ENCODE assay signal across 8 mouse cellular contexts in the genomic region with DNA sequence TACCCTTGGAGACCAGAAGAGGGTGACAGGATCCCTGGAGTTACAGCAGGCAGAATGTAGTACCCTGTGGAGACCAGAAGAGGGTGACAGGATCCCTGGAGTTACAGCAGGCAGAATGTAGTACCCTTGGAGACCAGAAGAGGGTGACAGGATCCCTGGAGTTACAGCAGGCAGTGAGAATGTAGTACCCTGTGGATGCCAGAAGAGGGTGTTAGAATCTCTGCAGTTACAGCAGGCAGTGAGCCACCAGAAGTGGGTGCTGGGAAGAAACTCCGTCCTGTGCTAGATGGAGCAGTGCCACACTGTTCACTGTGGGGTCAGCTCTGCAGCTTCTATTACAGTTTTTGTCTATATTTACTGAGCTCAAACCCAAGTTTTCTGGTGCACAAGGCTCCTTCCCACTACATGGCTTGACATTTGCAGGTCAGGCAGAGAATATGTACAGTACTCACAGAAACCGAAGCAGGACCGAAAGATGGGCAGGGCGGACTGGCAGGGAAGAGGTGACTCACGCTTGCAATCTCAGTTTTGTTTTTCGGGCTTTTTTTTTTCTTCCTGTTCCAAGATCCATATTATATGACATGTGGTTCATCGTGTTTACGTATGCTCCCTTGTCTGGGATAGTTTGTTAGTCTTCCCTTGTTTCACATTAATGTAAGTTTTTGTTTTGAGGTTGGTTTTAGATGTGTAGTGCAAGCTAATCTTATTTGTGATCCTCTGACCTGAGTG. TPM values are rescaled to one million over a fixed set of nuclear protein-coding genes. Genes with fewer than 3 reads are reported as not detected.
DNase-seq lines count a peak whose midpoint lies in the region; ATAC-seq and TF ChIP-seq lines count a peak whose summit lies in the region.
"Had no signal": no experiment of that assay in that cellular context is flagged by ENCODE, and none has a peak within 500 bp of the region (broad histone marks: within the 10 kb centered on the region; RNA-seq: fewer than 3 reads in every experiment).

No protein-coding gene starts in this region.

- no peak for TF ChIP-seq POLR2A in MEL (IDR thresholded peaks at IDR 0.05; ENCODE audit: control insufficient read depth in 1 of 2, insufficient read depth in 1 of 2, low read depth in 1 of 2, low read length in 2 of 2, poor library complexity in 1 of 2)
- no peak for TF ChIP-seq POLR2A in bone marrow macrophage, adult 2 months (IDR thresholded peaks at IDR 0.05; ENCODE audit: borderline replicate concordance, low read depth, low read length)

- peak; percentile 50 to 100 (median 93) for TF ChIP-seq CTCF in MEL (IDR thresholded peaks at IDR 0.05 in 2 of 3, conservative IDR thresholded peaks at IDR 0.05 in 1 of 3; ENCODE audit: control insufficient read depth in 1 of 3, insufficient read depth in 1 of 3, low read depth in 2 of 3, low read length in 3 of 3, poor library complexity in 1 of 3, severe bottlenecking in 1 of 3)
- TF ChIP-seq CTCF in bone marrow macrophage, adult 2 months (IDR thresholded peaks at IDR 0.05; ENCODE audit: low read depth, low read length), result peak; percentile 90

- peak overlapping the region; percentile 29; the same call in 1 of the 2 replicates for H3K4me2 ChIP-seq in heart, embryonic 15.5 days

- peaks cover 3% of the 10 kb centered on the region; the same call in 1 of the 2 replicates for H3K79me2 ChIP-seq in MEL (ENCODE audit: control insufficient read depth, insufficient read depth, low read length, poor library complexity)
- H3K79me2 ChIP-seq in macrophage (ENCODE audit: inconsistent target), result peaks cover 9% of the 10 kb centered on the region; the same call in 1 of the 2 replicates

- 74% methylated on average over 8 of the region's 8 CpGs for WGBS in heart, embryonic 15.5 days
- 48% methylated on average over 8 of the region's 8 CpGs for WGBS in macrophage (ENCODE audit: missing documents)

- H3K27me3 ChIP-seq in MEL (ENCODE audit: control insufficient read depth in 1 of 2, insufficient read depth in 2 of 2, low read length in 2 of 2), result no peaks in the 10 kb centered on the region
- no peaks in the 10 kb centered on the region for H3K27me3 ChIP-seq in heart, embryonic 15.5 days

- peak; percentile 87 for DNase-seq in MEL (ENCODE audit: low read depth, low spot score)
- peak; percentile 92 for DNase-seq in layer of hippocampus, postnatal 10 days (ENCODE audit: low spot score in 2 of 2)
- peak; percentile 91 to 93 for DNase-seq in right cerebral cortex, postnatal 10 days (ENCODE audit: low spot score in 2 of 2)

- peaks cover 3 to 10% of the 10 kb centered on the region in 2 experiments for H3K4me1 ChIP-seq in MEL (ENCODE audit: control insufficient read depth in 1 of 2, insufficient read depth in 2 of 2, low read length in 2 of 2)
- peaks cover 2% of the 10 kb centered on the region; the same call in 1 of the 2 replicates for H3K4me1 ChIP-seq in bone marrow macrophage, adult 2 months (ENCODE audit: control insufficient read depth, insufficient read depth, low read length)
- peaks cover 20% of the 10 kb centered on the region for H3K4me1 ChIP-seq in heart, embryonic 15.5 days (replicated peaks)

- H3K9ac ChIP-seq in MEL (ENCODE audit: control insufficient read depth, low read depth, low read length, poor library complexity, severe bottlenecking), result no peak overlapping the region
- no peak overlapping the region for H3K9ac ChIP-seq in heart, embryonic 15.5 days
- H3K9ac ChIP-seq: neural tube, embryonic 13.5 days had no signal

- H3K36me3 ChIP-seq in MEL (ENCODE audit: control insufficient read depth in 1 of 2, insufficient read depth in 2 of 2, low read length in 2 of 2) (peaks cover 0 to 6% of the 10 kb centered on the region in 2 experiments; a peak in 2 of 4 replicates), macrophage (ENCODE audit: inconsistent target) (no peaks in the 10 kb centered on the region)
- H3K36me3 ChIP-seq in heart, embryonic 15.5 days, result no peaks in the 10 kb centered on the region
- H3K36me3 ChIP-seq: neural tube, embryonic 13.5 days had no signal

- no peaks in the 10 kb centered on the region for H3K9me3 ChIP-seq in MEL (replicated peaks; ENCODE audit: insufficient read depth, low read length)
- no peaks in the 10 kb centered on the region for H3K9me3 ChIP-seq in heart, embryonic 15.5 days (replicated peaks)
- H3K9me3 ChIP-seq: neural tube, embryonic 13.5 days had no signal

- H3K4me3 ChIP-seq in MEL (ENCODE audit: control insufficient read depth in 1 of 2, insufficient read depth in 1 of 2, low read depth in 2 of 2, low read length in 2 of 2), result peak overlapping the region in 1 of 2 experiments; percentile 5; a peak in 1 of 4 replicates
- peak overlapping the region; percentile 42 for H3K4me3 ChIP-seq in bone marrow macrophage, adult 2 months (ENCODE audit: insufficient read depth, low read length)
- H3K4me3 ChIP-seq in heart, embryonic 15.5 days, result no peak overlapping the region
- H3K4me3 ChIP-seq in macrophage (ENCODE audit: inconsistent target), result no peak overlapping the region; the same call in 1 of the 2 replicates
- H3K4me3 ChIP-seq: neural tube, embryonic 13.5 days had no signal

- peak; percentile 76 for ATAC-seq in erythroblast, adult 5-6 weeks (replicated peaks; ENCODE audit: low FRiP score, poor library complexity, severe bottlenecking)
- ATAC-seq in heart, embryonic 15.5 days (replicated peaks; ENCODE audit: insufficient number of reproducible peaks, insufficient read depth, low FRiP score, low read depth), result no peak; the same call in 1 of the 2 replicates

- TF ChIP-seq RAD21 in MEL (IDR thresholded peaks at IDR 0.05; ENCODE audit: low read depth, low read length), result peak; percentile 51

- H3K27ac ChIP-seq in MEL (ENCODE audit: control insufficient read depth, low read depth, low read length) (no peak overlapping the region), macrophage (peak overlapping the region; percentile 43)
- H3K27ac ChIP-seq in bone marrow macrophage, adult 2 months (ENCODE audit: insufficient read depth, low read depth, low read length), result peak overlapping the region; percentile 52
- H3K27ac ChIP-seq in heart, embryonic 15.5 days, result peak overlapping the region; percentile 62
- H3K27ac ChIP-seq: neural tube, embryonic 13.5 days had no signal

- peak in 1 of 2 experiments; percentile 78; a peak in 2 of 4 replicates for TF ChIP-seq EP300 in MEL (IDR thresholded peaks at IDR 0.05; ENCODE audit: low read depth in 1 of 2, low read length in 2 of 2)

RNA-seq across cellular contexts. Expression of a gene that starts 6.6 kb away (rescaled TPM):
- total RNA-seq in MEL (2012; rRNA removed), result 29.1 and 36.1 TPM in 2 replicates
- polyA plus RNA-seq in MEL (2012; ENCODE audit: insufficient read depth in 1 of 2, insufficient read length in 2 of 2, low read depth in 1 of 2, low replicate concordance in 2 of 2, missing spikeins in 1 of 2), result 10 to 100 TPM in 1 of 2 experiments, not detected in 1; 37.1 TPM
- polyA plus RNA-seq in bone marrow macrophage, adult 2 months (2012; ENCODE audit: insufficient read depth, insufficient read length, missing spikeins), result 21.4 and 25.4 TPM in 2 replicates
- 0.96 TPM in 1 of 2 replicates, not detected in the other for total RNA-seq in erythroblast, adult 5-6 weeks (2015; ENCODE audit: low replicate concordance)
- 0.60 TPM in 1 of 2 replicates, not detected in the other for total RNA-seq in erythroblast, adult 5-6 weeks (2017; ENCODE audit: low replicate concordance)
- 10.9 and 14.9 TPM in 2 replicates for polyA plus RNA-seq in heart, embryonic 15.5 days (2015; fragmentation: Nextera tagmentation; extraction: Ambion mirVana)
- 10 to 100 TPM; 32.3 to 36.2 TPM for total RNA-seq in layer of hippocampus, postnatal 10 days (2021)
- total RNA-seq in macrophage (2018; cell fraction: chromatin; rRNA removed), result 10 to 100 TPM in 25 of 26 experiments, 1 to 10 TPM in 1; 7.8 to 78.4 (median 39.8) TPM
- total RNA-seq in macrophage (2018; cell fraction: cytosol; rRNA removed), result 10 to 100 TPM in 25 of 26 experiments, 1 to 10 TPM in 1; 7.3 to 47.6 (median 21.3) TPM
- total RNA-seq in macrophage (2018; cell fraction: nucleus; rRNA removed), result 10 to 100 TPM; 20.0 to 60.7 (median 31.8) TPM
- 28.7 to 37.7 TPM (median 31.1 TPM) in 3 replicates for polyA plus RNA-seq in macrophage (2018)

RNA-seq across cellular contexts. Expression of a gene that starts 8.3 kb away (rescaled TPM):
- total RNA-seq in MEL (2012; rRNA removed), result 11.8 and 12.1 TPM in 2 replicates
- polyA plus RNA-seq in MEL (2012; ENCODE audit: insufficient read depth in 1 of 2, insufficient read length in 2 of 2, low read depth in 1 of 2, low replicate concordance in 2 of 2, missing spikeins in 1 of 2), result 10 to 100 TPM in 1 of 2 experiments, not detected in 1; 13.9 TPM
- polyA plus RNA-seq in bone marrow macrophage, adult 2 months (2012; ENCODE audit: insufficient read depth, insufficient read length, missing spikeins), result 11.0 and 13.5 TPM in 2 replicates
- total RNA-seq in erythroblast, adult 5-6 weeks (2015; ENCODE audit: low replicate concordance), result 11.0 and 13.2 TPM in 2 replicates
- total RNA-seq in erythroblast, adult 5-6 weeks (2017; ENCODE audit: low replicate concordance), result 12.4 and 14.3 TPM in 2 replicates
- 7.8 and 8.9 TPM in 2 replicates for polyA plus RNA-seq in heart, embryonic 15.5 days (2015; fragmentation: Nextera tagmentation; extraction: Ambion mirVana)
- total RNA-seq in layer of hippocampus, postnatal 10 days (2021), result 1 to 10 TPM; 4.0 to 5.5 TPM
- total RNA-seq in macrophage (2018; cell fraction: chromatin; rRNA removed), result 10 to 100 TPM in 12 of 26 experiments, 1 to 10 TPM in 14; 2.5 to 24.2 (median 10.0) TPM
- 1 to 10 TPM; 2.9 to 6.7 (median 4.8) TPM for total RNA-seq in macrophage (2018; cell fraction: cytosol; rRNA removed)
- 10 to 100 TPM in 21 of 26 experiments, 1 to 10 TPM in 5; 7.8 to 28.3 (median 15.6) TPM for total RNA-seq in macrophage (2018; cell fraction: nucleus; rRNA removed)
- 2.7 to 5.4 TPM (median 4.6 TPM) in 3 replicates for polyA plus RNA-seq in macrophage (2018)

RNA-seq across cellular contexts. Expression of a gene that starts 30.0 kb away (rescaled TPM):
- 0.08 TPM in 1 of 2 replicates, not detected in the other for total RNA-seq in MEL (2012; rRNA removed)
- polyA plus RNA-seq in MEL (2012; ENCODE audit: insufficient read depth in 1 of 2, insufficient read length in 2 of 2, low read depth in 1 of 2, low replicate concordance in 2 of 2, missing spikeins in 1 of 2) (under 1 TPM in 1 of 2 experiments, not detected in 1; 0.33 TPM), macrophage (2018) (0.11 TPM in 1 of 3 replicates, not detected in the others)
- polyA plus RNA-seq in bone marrow macrophage, adult 2 months (2012; ENCODE audit: insufficient read depth, insufficient read length, missing spikeins), result 0.31 TPM in 1 of 2 replicates, not detected in the other
- 0.42 TPM in 1 of 2 replicates, not detected in the other for total RNA-seq in erythroblast, adult 5-6 weeks (2015; ENCODE audit: low replicate concordance)
- not detected in 2 replicates for total RNA-seq in erythroblast, adult 5-6 weeks (2017; ENCODE audit: low replicate concordance)
- polyA plus RNA-seq in heart, embryonic 15.5 days (2015; fragmentation: Nextera tagmentation; extraction: Ambion mirVana), result 0.25 and 0.29 TPM in 2 replicates
- under 1 TPM; 0.55 to 0.98 TPM for total RNA-seq in layer of hippocampus, postnatal 10 days (2021)
- total RNA-seq in macrophage (2018; cell fraction: chromatin; rRNA removed), result 1 to 10 TPM in 9 of 26 experiments, under 1 TPM in 15, not detected in 2; 0.17 to 2.0 (median 0.87) TPM
- under 1 TPM in 4 of 26 experiments, not detected in 22; 0.03 to 0.05 (median 0.04) TPM for total RNA-seq in macrophage (2018; cell fraction: cytosol; rRNA removed)
- 1 to 10 TPM in 2 of 26 experiments, under 1 TPM in 18, not detected in 6; 0.14 to 1.6 (median 0.40) TPM for total RNA-seq in macrophage (2018; cell fraction: nucleus; rRNA removed)

RNA-seq across cellular contexts. Expression of a gene that starts 32.2 kb away (rescaled TPM):
- total RNA-seq in MEL (2012; rRNA removed), result 31.1 and 34.9 TPM in 2 replicates
- polyA plus RNA-seq in MEL (2012; ENCODE audit: insufficient read depth in 1 of 2, insufficient read length in 2 of 2, low read depth in 1 of 2, low replicate concordance in 2 of 2, missing spikeins in 1 of 2) (10 to 100 TPM in 1 of 2 experiments, not detected in 1; 50.2 TPM), macrophage (2018) (122 to 141 TPM (median 128 TPM) in 3 replicates)
- 128 and 144 TPM in 2 replicates for polyA plus RNA-seq in bone marrow macrophage, adult 2 months (2012; ENCODE audit: insufficient read depth, insufficient read length, missing spikeins)
- total RNA-seq in erythroblast, adult 5-6 weeks (2015; ENCODE audit: low replicate concordance), result 15.7 and 16.7 TPM in 2 replicates
- total RNA-seq in erythroblast, adult 5-6 weeks (2017; ENCODE audit: low replicate concordance), result 15.9 and 27.1 TPM in 2 replicates
- 26.2 and 33.5 TPM in 2 replicates for polyA plus RNA-seq in heart, embryonic 15.5 days (2015; fragmentation: Nextera tagmentation; extraction: Ambion mirVana)
- 1 to 10 TPM; 6.9 to 7.1 TPM for total RNA-seq in layer of hippocampus, postnatal 10 days (2021)
- 100 to 1,000 TPM; 187 to 439 (median 329) TPM for total RNA-seq in macrophage (2018; cell fraction: chromatin; rRNA removed)
- total RNA-seq in macrophage (2018; cell fraction: cytosol; rRNA removed), result 100 to 1,000 TPM; 105 to 151 (median 131) TPM
- 100 to 1,000 TPM; 141 to 357 (median 222) TPM for total RNA-seq in macrophage (2018; cell fraction: nucleus; rRNA removed)

RNA-seq across cellular contexts. Expression of a gene that starts 49.3 kb away (rescaled TPM):
- total RNA-seq in MEL (2012; rRNA removed), result not detected in 2 replicates
- polyA plus RNA-seq in MEL (2012; ENCODE audit: insufficient read depth in 1 of 2, insufficient read length in 2 of 2, low read depth in 1 of 2, low replicate concordance in 2 of 2, missing spikeins in 1 of 2) (under 1 TPM in 1 of 2 experiments, not detected in 1; 0.32 TPM), macrophage (2018) (not detected in 3 replicates)
- polyA plus RNA-seq in bone marrow macrophage, adult 2 months (2012; ENCODE audit: insufficient read depth, insufficient read length, missing spikeins), result not detected in 2 replicates
- 6.9 and 8.3 TPM in 2 replicates for total RNA-seq in erythroblast, adult 5-6 weeks (2015; ENCODE audit: low replicate concordance)
- 3.3 and 4.5 TPM in 2 replicates for total RNA-seq in erythroblast, adult 5-6 weeks (2017; ENCODE audit: low replicate concordance)
- 0.43 and 0.64 TPM in 2 replicates for polyA plus RNA-seq in heart, embryonic 15.5 days (2015; fragmentation: Nextera tagmentation; extraction: Ambion mirVana)
- 1 to 10 TPM; 5.7 to 6.9 TPM for total RNA-seq in layer of hippocampus, postnatal 10 days (2021)
- total RNA-seq in macrophage (2018; cell fraction: chromatin; rRNA removed), result not detected
- total RNA-seq in macrophage (2018; cell fraction: cytosol; rRNA removed), result not detected
- total RNA-seq in macrophage (2018; cell fraction: nucleus; rRNA removed), result not detected
